Mouse (Mus musculus) midbrain, embryonic 13.5 days (tissue): ENCODE results near the gene A930033H14Rik. TPM values are rescaled to one million over a fixed set of nuclear protein-coding genes. Genes with fewer than 3 reads are reported as not detected.

Source experiments
- ATAC-seq: fragments of 200-750 bp; cut with Nextera tagmentation; 2 replicates; pipeline ENCODE4 v1.8.0; 2017; ENCODE audit warnings: mild to moderate bottlenecking, moderate TSS enrichment, moderate library complexity
- H3K27ac ChIP-seq: fragments of 300-500 bp; sonication (generic); 2 replicates; pipeline ENCODE4 v1.5.1; 2015; ENCODE audit warnings: inconsistent platforms, mild to moderate bottlenecking, moderate library complexity
- H3K27me3 ChIP-seq: fragments of 300-500 bp; sonication (generic); 2 replicates; pipeline ENCODE4 v1.6.1; 2015; ENCODE audit warnings: mild to moderate bottlenecking, inconsistent platforms
- H3K36me3 ChIP-seq: fragments of 300-500 bp; sonication (generic); 2 replicates; pipeline ENCODE4 v1.6.1; 2015; ENCODE audit warnings: mild to moderate bottlenecking, inconsistent platforms
- H3K4me1 ChIP-seq: fragments of 300-500 bp; sonication (generic); replicated peaks from 2 replicates; pipeline ENCODE4 v1.6.1; 2015; ENCODE audit warnings: inconsistent platforms
- H3K4me2 ChIP-seq: fragments of 300-500 bp; sonication (generic); replicated peaks from 2 replicates; pipeline ENCODE4 v1.6.1; 2015; ENCODE audit warnings: moderate library complexity, mild to moderate bottlenecking, inconsistent platforms
- H3K4me3 ChIP-seq: fragments of 300-500 bp; sonication (generic); replicated peaks from 2 replicates; pipeline ENCODE4 v1.5.1; 2015; ENCODE audit warnings: mild to moderate bottlenecking, inconsistent platforms
- H3K9ac ChIP-seq: fragments of 300-500 bp; sonication (generic); replicated peaks from 2 replicates; pipeline ENCODE4 v1.6.1; 2015; ENCODE audit warnings: mild to moderate bottlenecking, inconsistent platforms
- H3K9me3 ChIP-seq: fragments of 300-500 bp; sonication (generic); 2 replicates; pipeline ENCODE4 v1.6.1; 2016; ENCODE audit warnings: mild to moderate bottlenecking, inconsistent platforms
- WGBS: fragments of 180-500 bp; shearing (Covaris S2); methylation state at CpG from one replicate; pipeline ENCODE4 v1.1.7; 2015; 5-methylcytosine and 5-hydroxymethylcytosine counted together
- polyA plus RNA-seq: library from polyadenylated mRNA; unstranded; fragments of >200 nt; fragmentation: Nextera tagmentation; extraction: Ambion mirVana; gene quantifications from 2 replicates; pipeline ENCODE4 v1.2.1, GENCODE M21; 2015

The A930033H14Rik gene
- polyA plus RNA-seq, 1 experiment from 2014 or later: 1.3 TPM

- ATAC-seq: no peak
- H3K36me3 ChIP-seq: no peaks in the 10 kb centered on the region
- no peaks in the 10 kb centered on the region for H3K4me1 ChIP-seq
- H3K4me2 ChIP-seq: no peak overlapping the region
- H3K4me3 ChIP-seq: no peak overlapping the region
- H3K27me3 ChIP-seq: no peaks in the 10 kb centered on the region
- no peak overlapping the region for H3K9ac ChIP-seq
- no peaks in the 10 kb centered on the region for H3K9me3 ChIP-seq
- 78% methylated on average over 3 of the region's 3 CpGs for WGBS
- no peak overlapping the region for H3K27ac ChIP-seq
These were observed 51.4 kb downstream of the A930033H14Rik start for GRCm38 (mm10) chr10:69161503-69161902.

GRCm38 (mm10) chr10:69160877-69161276 is 52.0 kb downstream of the A930033H14Rik start:
- no peaks in the 10 kb centered on the region for H3K36me3 ChIP-seq
- no peaks in the 10 kb centered on the region for H3K4me1 ChIP-seq
- H3K9ac ChIP-seq: no peak overlapping the region
- H3K4me3 ChIP-seq: no peak overlapping the region
- 92% methylated on average over 2 of the region's 2 CpGs for WGBS
- H3K4me2 ChIP-seq: no peak overlapping the region
- H3K27me3 ChIP-seq: no peaks in the 10 kb centered on the region
- no peak for ATAC-seq
- H3K9me3 ChIP-seq: no peaks in the 10 kb centered on the region
- no peak overlapping the region for H3K27ac ChIP-seq

Other genes with a start within 250 kb of the A930033H14Rik start
- 17.2 and 18.3 TPM in 2 replicates for gene Rhobtb1, start 61.7 kb downstream of the A930033H14Rik start, polyA plus RNA-seq
- 149 and 181 TPM in 2 replicates for gene Cdk1, start 139.8 kb upstream of the A930033H14Rik start, polyA plus RNA-seq
- gene Ank3, start 185.7 kb upstream of the A930033H14Rik start, polyA plus RNA-seq: 102 and 110 TPM in 2 replicates